Mouse (Mus musculus): ENCODE results near the gene Elk3.

Gene Elk3

DNA sequence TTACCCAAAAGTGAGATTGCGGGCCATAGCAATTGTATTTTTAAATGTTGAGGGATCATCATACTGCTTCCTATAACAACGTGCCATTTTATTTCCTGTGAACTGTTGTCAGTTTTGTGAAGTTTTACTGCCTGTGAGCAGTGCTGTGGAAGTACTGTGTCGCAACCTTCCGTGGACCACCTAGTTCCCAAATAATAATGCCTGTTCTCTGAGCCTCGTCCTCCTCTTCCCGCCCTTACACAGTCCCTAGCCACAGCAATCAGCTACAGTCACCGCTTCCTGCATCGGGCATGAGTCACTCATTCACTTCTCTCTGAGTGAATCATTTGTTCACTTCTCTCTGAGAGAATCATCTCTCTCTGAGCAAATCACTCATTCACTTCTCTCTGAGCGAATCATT lies 76.2 kb downstream of the Elk3 start:
- DNase-seq (ENCODE audit: low spot score), result no peak

DNA sequence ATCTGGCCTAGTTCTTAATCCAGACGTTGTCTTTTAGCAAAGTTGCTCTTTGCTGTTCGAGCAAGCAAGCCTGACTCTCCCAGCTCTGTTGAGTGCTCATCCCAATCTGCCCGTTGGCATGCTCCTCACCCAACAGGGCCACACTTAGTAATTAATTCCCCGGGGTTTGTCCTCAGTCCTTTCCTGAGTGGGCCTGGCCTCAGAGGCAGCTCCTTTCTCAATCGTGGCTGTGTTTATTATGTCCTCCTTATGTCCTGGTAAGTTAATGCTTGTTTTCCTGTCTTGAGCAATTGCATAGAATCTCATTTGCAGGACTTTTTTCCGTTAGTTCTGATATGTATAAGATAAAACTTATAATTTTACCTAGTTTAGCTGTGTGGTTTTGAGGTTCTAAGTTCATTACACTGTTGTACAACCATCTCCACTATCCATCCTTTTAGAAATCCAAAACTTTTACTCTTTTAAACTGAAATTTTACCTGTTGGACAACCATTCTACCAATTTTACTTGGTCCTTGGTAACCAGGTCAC lies 77.2 kb downstream of the Elk3 start:
- DNase-seq (ENCODE audit: low spot score), result no peak

DNA sequence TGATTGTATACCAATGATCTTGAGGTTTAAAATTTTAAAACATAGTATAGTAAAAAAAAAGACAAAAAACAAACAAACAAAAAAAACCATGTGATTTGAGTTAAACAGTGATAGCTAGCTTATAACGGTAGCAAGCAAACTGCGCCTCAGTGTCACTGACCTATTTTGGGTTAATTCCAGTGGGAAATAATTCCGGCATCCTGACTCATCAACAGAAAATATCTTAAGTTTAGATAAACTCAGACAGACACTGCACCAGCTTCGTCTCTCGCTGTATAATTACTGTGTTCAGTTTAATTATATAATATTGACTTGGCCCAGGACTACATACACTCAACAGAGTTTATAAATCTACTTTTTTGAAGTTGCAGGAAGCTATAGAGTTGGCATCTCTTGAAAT lies 79.0 kb downstream of the Elk3 start:
- no peak for DNase-seq (ENCODE audit: low spot score)

DNA sequence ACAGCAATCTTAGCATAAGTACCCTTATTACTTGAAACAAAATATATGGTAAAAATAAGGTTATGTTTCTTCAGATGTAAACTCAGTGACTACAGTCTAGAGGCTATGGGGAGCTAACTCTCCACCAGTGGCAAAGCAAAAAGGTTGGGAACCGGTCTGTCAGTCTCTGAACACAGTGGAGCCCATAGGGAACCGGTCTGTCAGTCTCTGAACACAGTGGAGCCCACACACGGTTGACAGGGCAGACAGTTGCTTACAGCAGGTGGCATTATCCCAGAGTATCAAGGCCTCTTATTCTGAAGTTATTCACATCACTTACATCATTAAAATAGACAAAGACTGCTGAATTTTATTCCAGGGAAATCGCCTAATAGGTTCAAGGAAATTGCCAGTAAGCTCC lies 79.4 kb downstream of the Elk3 start:
- DNase-seq (ENCODE audit: low spot score), result no peak

DNA sequence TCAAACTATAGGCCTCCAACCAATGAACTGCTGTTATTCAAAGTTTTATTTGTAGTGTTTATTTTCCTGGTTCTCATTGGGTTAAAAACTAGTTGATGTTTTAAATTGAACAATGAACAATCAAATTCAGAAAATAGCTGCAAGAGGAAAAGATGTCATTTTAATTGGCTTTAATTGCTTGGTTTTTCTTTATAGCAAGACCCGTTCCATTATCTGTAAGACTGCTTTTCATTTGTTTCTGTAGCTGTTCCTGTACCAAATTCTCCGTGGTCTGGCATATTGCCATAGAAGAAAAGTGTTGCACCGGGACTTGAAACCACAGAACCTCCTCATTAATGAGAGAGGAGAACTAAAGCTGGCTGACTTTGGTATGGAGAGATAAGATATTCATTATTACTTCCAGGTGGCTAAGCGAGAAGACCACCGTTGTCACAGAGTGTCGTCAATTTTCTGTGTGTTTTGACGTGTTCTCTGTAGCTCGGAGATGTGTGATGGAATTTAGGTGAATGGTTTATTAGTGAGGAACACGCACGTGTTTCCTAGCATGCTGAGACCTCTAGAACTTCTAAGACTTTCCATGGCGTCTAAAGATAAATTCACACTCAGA lies 82.4 kb downstream of the Elk3 start:
- DNase-seq (ENCODE audit: low spot score), result no peak

DNA sequence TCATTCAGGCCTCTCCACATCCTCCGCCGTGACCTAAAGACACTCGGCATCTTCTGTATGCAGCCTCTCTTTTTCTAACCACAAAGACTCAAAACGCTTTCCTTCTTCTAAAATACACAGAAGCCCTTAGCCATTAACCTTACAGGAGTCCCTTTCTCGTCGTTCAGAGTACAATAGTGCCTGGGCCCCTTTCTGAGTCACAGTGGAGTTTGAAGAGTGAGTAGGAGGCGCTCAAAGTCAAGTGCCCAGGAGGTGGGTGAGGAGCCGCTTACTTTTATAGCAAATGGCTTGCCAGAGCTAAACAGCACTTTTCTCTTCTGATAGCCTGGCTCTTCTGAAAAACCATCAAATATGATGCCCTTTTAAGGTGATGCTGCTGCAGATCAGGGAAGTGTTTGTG lies 83.0 kb downstream of the Elk3 start:
- no peak for DNase-seq (ENCODE audit: low spot score)

DNA sequence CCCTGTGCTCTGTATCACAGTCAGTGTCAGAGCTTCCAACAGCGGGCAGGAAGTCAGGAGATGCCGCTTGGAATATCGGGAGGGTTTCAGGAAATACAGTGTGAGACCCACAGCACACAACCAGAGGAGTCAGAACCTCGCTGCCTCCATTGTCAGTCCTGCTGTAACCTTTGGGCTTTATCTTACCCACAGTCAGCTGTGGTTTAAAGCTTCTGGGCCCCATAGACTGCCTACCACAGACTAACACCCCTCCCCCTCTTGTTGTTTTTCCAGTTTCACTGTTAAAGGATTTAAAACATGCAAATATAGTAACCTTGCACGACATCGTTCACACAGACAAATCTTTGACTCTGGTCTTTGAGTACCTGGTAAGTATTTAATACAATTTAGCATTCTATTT lies 85.2 kb downstream of the Elk3 start:
- no peak for DNase-seq (ENCODE audit: low spot score)

DNA sequence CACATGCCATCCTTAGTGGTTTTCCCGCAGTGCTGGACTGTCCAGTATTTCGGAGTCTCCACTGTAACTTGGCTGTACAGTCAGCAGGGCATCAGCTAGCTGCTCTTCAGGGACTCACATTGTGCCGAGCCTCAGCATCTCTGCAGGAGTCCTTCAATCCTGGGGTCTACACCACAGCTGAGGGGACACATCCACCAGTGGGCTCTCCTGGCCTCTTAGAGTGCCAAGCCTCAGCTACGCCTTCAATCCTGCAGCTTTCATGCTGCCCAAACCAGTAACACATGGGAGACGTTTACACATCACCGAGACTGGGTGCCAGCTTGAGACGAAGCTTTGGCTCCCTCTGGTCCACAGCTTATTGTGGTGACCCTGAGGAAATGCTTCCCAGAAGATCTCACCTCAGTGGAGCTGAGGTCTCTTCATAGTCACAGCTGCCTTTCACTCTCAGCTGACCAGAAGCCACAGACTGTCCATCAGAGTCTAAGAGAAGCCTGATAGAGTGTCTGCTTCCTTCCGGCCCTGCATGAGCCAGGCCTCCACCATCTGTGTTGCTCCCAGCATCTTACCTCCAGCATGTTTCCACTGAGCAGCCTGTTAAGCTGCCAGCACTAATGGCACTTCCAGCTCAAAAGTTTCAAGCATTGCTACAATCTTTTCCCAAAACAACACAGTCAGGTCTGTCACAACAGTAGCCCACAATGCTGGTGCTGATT lies 95.7 kb downstream of the Elk3 start:
- no peak for DNase-seq (ENCODE audit: low spot score)

DNA sequence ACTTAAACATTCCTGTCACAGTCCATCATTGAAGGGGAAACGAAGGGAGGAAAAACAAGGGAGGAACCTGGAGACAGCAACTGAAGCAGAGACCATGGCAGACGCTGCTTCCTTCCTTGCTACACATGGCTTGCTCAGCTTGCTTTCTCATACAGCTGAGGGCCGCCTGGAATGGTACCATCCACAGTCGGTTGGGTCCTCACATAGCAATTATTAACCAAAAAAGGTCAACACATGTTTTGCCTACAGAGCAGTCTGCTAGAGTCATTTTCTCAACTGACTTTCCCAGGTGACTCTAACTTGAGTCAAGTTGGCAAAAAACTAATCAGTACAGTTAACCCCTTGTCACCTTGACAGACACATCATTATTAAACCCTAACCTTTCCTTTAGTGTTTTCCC lies 96.7 kb downstream of the Elk3 start:
- no peak for DNase-seq (ENCODE audit: low spot score)

DNA sequence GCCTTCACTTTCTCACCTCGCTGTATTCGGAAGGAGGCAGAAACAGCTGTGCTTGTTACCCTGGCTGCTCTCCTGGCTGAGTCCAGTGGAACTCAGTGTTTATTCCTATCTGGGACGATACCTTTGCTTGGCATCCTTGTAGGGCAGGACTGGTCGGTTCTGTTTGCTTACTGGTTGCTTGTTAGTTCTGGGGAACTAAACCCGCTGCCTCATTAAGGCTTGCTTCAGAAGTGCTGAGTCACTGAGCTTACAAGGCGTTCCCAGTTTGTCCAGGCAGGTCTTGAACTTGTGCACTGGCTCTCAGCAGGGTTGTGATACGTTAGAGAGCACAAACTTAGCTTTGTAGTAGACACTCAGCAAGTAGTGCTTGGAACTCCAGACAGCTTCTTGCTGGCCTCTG lies 97.6 kb downstream of the Elk3 start:
- DNase-seq (ENCODE audit: low spot score), result no peak

DNA sequence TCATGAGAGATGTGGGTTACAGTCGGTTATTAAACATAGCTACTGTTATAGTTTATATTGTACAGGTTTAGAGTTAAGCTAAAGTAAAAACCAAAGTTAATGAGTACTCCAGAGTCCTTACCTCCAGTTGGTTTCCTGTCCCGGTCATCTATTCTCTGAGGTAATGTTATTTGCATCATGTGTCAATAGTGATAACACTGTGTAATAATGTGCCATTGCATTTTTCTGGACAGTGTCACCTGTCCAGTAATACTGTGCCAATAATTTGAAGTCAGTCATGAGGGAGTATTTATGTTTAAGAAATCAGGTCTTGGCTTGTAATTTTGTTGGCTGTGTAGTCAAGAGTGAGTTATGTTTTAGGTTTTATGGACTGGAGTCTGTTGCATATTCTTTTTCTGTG lies 98.2 kb downstream of the Elk3 start:
- DNase-seq (ENCODE audit: low spot score), result no peak

DNA sequence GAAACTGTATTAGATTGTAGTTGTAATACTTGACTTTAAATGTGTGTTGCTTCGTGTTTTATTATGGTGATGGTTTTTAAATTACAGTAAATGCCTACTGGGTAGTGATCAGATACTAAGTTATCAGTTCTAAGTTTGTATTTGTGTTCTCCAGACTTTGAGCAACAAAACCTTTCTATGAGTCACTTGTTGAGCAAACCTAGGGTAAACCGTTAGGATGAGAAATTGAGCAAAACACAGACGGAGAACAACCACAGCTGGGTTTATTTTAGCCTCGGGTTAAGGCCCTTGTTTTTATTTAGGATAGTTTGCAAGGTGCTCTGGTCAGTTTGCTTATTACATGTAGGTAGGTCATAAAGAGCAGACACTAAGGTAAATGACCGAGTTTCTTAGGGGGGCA lies 103.8 kb downstream of the Elk3 start:
- no peak for DNase-seq (ENCODE audit: low spot score)

DNA sequence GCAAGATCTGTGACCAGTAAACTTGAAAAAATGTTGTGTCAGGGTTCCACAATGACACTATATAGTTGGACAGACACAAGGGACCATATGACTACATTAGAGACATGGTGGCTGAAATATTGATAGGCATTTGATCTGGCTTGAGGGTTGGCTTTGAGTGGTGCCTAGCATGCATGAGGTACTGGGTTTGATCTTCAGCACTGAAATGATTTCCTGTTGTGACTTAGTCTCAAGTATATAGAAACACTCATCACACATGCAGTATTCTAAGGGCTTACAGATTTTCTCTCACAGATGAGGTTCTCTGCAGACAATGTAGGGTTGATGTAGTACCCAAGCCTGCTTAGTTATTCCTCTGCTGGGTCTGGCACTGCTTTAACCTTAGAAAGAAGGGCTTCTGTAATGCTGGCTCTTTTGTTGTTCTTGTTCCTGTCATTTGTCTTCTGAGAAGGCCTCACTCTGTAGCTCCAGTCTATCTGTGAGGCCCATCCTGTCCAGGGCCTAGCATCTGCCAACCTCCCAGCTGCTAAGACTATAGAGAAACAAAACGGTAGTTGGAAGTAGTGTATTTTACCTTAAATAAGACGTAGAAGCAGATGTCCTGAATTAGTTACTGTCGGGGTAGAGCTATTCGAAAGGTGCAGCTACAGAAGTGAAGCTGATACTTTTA lies 105.5 kb downstream of the Elk3 start:
- no peak for DNase-seq (ENCODE audit: low spot score)

DNA sequence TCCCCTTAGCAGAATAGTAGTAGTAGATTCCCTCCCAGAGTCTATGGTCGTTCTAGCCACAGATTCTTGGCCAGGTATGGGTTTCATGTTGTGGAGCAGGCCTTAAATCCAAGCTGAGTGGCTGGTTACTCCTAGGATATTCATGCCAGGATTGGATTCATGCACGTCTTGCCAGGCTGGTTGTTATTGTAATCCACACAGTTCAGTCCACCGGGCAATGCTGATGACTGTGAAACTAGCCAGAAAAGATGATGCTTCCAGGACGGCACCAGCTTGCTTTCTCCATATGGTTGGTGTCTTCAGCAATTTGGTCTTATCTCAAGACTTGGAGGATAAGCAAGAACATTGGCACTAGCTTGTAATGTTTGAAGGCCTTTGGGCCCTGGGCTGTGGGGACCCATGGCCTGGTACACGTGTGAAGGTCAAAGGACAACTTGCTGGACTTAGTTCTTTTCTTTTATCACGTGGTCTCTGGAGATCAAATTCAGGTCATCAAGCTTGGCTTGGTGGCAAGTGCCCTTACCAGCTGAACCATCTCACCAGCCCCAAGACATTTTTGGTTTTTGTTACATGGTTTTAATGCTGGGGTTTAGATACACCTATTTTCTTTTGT lies 109.0 kb downstream of the Elk3 start:
- no peak for DNase-seq (ENCODE audit: low spot score)

DNA sequence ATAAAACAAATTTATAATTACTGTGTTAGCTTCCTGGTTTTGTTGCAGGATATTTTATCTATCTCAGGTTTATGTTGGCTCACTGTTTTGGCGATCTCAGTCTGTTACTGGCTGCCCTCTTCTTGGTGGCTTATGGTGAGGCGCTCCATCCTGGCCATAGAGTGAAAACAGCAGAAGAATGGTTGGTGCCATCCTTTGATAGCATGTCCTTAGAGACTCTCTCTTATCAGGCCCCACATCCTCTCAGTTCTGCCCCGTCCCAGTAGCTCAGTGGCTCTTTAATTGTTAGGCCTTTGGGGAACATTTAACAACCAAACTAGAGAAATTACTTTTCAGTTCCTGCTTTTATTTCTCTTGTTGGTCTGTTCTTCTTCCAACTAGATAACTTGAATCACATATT lies 112.0 kb downstream of the Elk3 start:
- DNase-seq (ENCODE audit: low spot score), result no peak

All from testis, postnatal 10 days (tissue).